Mouse (Mus musculus) liver, adult 2 months (tissue): ENCODE measurements around the gene Fermt3.

Source experiments
- CTCF ChIP-seq: fragments of 200-500 bp; IDR thresholded peaks from 2 replicates; pipeline ENCODE4 v1.5.1; 2011; ENCODE audit warnings: low read depth, low read length, control low read depth
- POLR2A ChIP-seq: fragments of 200-500 bp; IDR thresholded peaks from 2 replicates; pipeline ENCODE4 v1.6.1; 2011; ENCODE audit warnings: low read length, control low read depth; ENCODE audit not compliant: insufficient read depth; ENCODE audit errors: extremely low read depth

DNA sequence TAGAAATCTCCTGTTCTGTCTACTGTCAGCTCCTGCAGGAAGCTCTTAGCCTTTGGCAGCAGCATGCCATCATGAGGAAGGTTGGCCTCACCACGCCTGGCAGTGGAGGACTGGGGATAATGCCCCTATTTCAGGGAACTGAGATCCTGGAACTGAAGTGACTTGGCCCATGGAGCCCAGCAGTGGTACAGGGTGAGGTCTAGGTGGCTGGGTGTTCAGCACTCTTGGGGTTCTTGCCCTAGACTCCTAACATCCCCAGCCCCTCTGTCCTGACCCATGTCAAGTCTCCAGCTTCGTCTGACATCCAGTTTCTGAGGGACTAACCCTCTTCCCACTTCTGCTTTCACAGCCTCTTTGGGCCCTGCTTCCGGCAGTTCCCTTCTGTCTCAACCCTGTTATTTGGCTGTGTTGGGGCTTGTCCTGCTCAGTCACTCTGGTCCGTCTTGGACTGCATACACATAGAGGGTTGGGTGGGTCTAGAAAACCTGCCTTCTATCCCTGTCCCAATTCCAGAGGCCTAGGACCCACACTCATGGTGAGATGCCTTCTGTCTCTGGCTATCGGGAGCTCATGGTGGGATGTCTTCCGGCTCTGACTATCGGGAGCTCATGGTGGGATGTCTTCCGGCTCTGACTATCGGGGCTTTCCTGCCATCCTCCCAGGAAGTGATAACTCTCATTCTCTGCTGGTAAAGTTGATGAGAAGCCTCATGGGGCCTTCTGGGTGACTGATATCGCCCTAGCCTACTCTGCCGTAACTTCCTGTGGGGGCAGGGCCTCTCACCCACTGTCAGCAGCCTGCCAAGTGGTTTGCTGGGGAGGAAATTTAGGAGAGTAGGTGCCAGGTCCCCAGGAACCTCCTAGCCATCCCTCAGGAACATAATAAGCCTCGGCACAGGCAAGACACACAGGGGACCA, 1.5 kb downstream of the Fermt3 start:
- TF ChIP-seq POLR2A (no peak), CTCF (no peak)
